Mouse (Mus musculus): ENCODE results near the gene Pcdh19. TPM values are rescaled to one million over a fixed set of nuclear protein-coding genes. Genes with fewer than 3 reads are reported as not detected.

Pcdh19 gene
- polyA plus RNA-seq, 1 experiment = 0.51 TPM

- H3K27me3 ChIP-seq (ENCODE audit: control insufficient read depth, insufficient read depth, low read length) = peaks cover 18% of the 10 kb centered on the region; the same call in 1 of the 2 replicates
- TF ChIP-seq CTCF (IDR thresholded peaks at IDR 0.05; ENCODE audit: extremely low read depth, insufficient read length, insufficient replicate concordance, low read depth, low read length) = no peak
- TF ChIP-seq POLR2A (IDR thresholded peaks at IDR 0.05; ENCODE audit: low read depth, low read length) = no peak
Measured at GRCm38 (mm10) chrX:133687666-133688151, 1.1 kb downstream of the Pcdh19 start.

GRCm38 (mm10) chrX:133686533-133687311, 2.1 kb downstream of the Pcdh19 start:
- WGBS = 16% methylated on average over 55 of the region's 55 CpGs
- H3K27ac ChIP-seq (ENCODE audit: insufficient read depth, low read depth, low read length) = no peak overlapping the region
- no peaks in the 10 kb centered on the region for H3K4me1 ChIP-seq (ENCODE audit: control insufficient read depth, insufficient read depth, insufficient read length, low read length)
- peaks cover 18% of the 10 kb centered on the region; the same call in 1 of the 2 replicates for H3K27me3 ChIP-seq (ENCODE audit: control insufficient read depth, insufficient read depth, low read length)
- peak overlapping the region; percentile 91 for H3K4me3 ChIP-seq (ENCODE audit: low read depth, low read length)
- TF ChIP-seq CTCF (IDR thresholded peaks at IDR 0.05; ENCODE audit: extremely low read depth, insufficient read length, insufficient replicate concordance, low read depth, low read length) (no peak), POLR2A (IDR thresholded peaks at IDR 0.05; ENCODE audit: low read depth, low read length) (no peak)
- H3K36me3 ChIP-seq (ENCODE audit: control insufficient read depth, insufficient read depth, low read length) = no peaks in the 10 kb centered on the region

More at GRCm38 (mm10) chrX:133687666-133688151, 1.1 kb downstream of the Pcdh19 start:
- Histone ChIP-seq H3K4me3 (ENCODE audit: low read depth, low read length) (peak overlapping the region; percentile 91), H3K27ac (ENCODE audit: insufficient read depth, low read depth, low read length) (no peak overlapping the region), H3K4me1 (ENCODE audit: control insufficient read depth, insufficient read depth, insufficient read length, low read length) (no peaks in the 10 kb centered on the region), H3K36me3 (ENCODE audit: control insufficient read depth, insufficient read depth, low read length) (no peaks in the 10 kb centered on the region)
- 8% methylated on average over 36 of the region's 37 CpGs for WGBS

GRCm38 (mm10) chrX:133685572-133685971, 3.2 kb downstream of the Pcdh19 start:
- no peaks in the 10 kb centered on the region for H3K4me1 ChIP-seq (ENCODE audit: control insufficient read depth, insufficient read depth, insufficient read length, low read length)
- no peaks in the 10 kb centered on the region for H3K36me3 ChIP-seq (ENCODE audit: control insufficient read depth, insufficient read depth, low read length)
- 49% methylated on average over 12 of the region's 12 CpGs for WGBS
- TF ChIP-seq CTCF (IDR thresholded peaks at IDR 0.05; ENCODE audit: extremely low read depth, insufficient read length, insufficient replicate concordance, low read depth, low read length) (no peak), POLR2A (IDR thresholded peaks at IDR 0.05; ENCODE audit: low read depth, low read length) (no peak)
- H3K4me3 ChIP-seq (ENCODE audit: low read depth, low read length) = no peak overlapping the region
- no peak overlapping the region for H3K27ac ChIP-seq (ENCODE audit: insufficient read depth, low read depth, low read length)
- H3K27me3 ChIP-seq (ENCODE audit: control insufficient read depth, insufficient read depth, low read length) = peaks cover 18% of the 10 kb centered on the region; the same call in 1 of the 2 replicates

GRCm38 (mm10) chrX:133683961-133684360, 4.8 kb downstream of the Pcdh19 start:
- H3K27ac ChIP-seq (ENCODE audit: insufficient read depth, low read depth, low read length) = no peak overlapping the region
- 54% methylated on average over 3 of the region's 3 CpGs for WGBS
- H3K4me1 ChIP-seq (ENCODE audit: control insufficient read depth, insufficient read depth, insufficient read length, low read length) = no peaks in the 10 kb centered on the region
- TF ChIP-seq CTCF (IDR thresholded peaks at IDR 0.05; ENCODE audit: extremely low read depth, insufficient read length, insufficient replicate concordance, low read depth, low read length) (no peak), POLR2A (IDR thresholded peaks at IDR 0.05; ENCODE audit: low read depth, low read length) (no peak)
- no peaks in the 10 kb centered on the region for H3K36me3 ChIP-seq (ENCODE audit: control insufficient read depth, insufficient read depth, low read length)
- H3K4me3 ChIP-seq (ENCODE audit: low read depth, low read length) = no peak overlapping the region
- H3K27me3 ChIP-seq (ENCODE audit: control insufficient read depth, insufficient read depth, low read length) = peaks cover 18% of the 10 kb centered on the region; the same call in 1 of the 2 replicates

GRCm38 (mm10) chrX:133675121-133675520, 13.7 kb downstream of the Pcdh19 start:
- WGBS = 13% methylated on average over 2 of the region's 2 CpGs
- Histone ChIP-seq H3K27ac (ENCODE audit: insufficient read depth, low read depth, low read length) (no peak overlapping the region), H3K27me3 (ENCODE audit: control insufficient read depth, insufficient read depth, low read length) (no peaks in the 10 kb centered on the region), H3K36me3 (ENCODE audit: control insufficient read depth, insufficient read depth, low read length) (no peaks in the 10 kb centered on the region), H3K4me3 (ENCODE audit: low read depth, low read length) (no peak overlapping the region), H3K4me1 (ENCODE audit: control insufficient read depth, insufficient read depth, insufficient read length, low read length) (no peaks in the 10 kb centered on the region)
- TF ChIP-seq CTCF (IDR thresholded peaks at IDR 0.05; ENCODE audit: extremely low read depth, insufficient read length, insufficient replicate concordance, low read depth, low read length) (no peak), POLR2A (IDR thresholded peaks at IDR 0.05; ENCODE audit: low read depth, low read length) (no peak)

- 38% methylated on average over 3 of the region's 3 CpGs for WGBS
- TF ChIP-seq CTCF (IDR thresholded peaks at IDR 0.05; ENCODE audit: extremely low read depth, insufficient read length, insufficient replicate concordance, low read depth, low read length) (no peak), POLR2A (IDR thresholded peaks at IDR 0.05; ENCODE audit: low read depth, low read length) (no peak)
- no peaks in the 10 kb centered on the region for H3K27me3 ChIP-seq (ENCODE audit: control insufficient read depth, insufficient read depth, low read length)
- H3K4me1 ChIP-seq (ENCODE audit: control insufficient read depth, insufficient read depth, insufficient read length, low read length) = no peaks in the 10 kb centered on the region
- no peak overlapping the region for H3K27ac ChIP-seq (ENCODE audit: insufficient read depth, low read depth, low read length)
- H3K4me3 ChIP-seq (ENCODE audit: low read depth, low read length) = no peak overlapping the region
- no peaks in the 10 kb centered on the region for H3K36me3 ChIP-seq (ENCODE audit: control insufficient read depth, insufficient read depth, low read length)
Measured at GRCm38 (mm10) chrX:133673796-133674195, 15.0 kb downstream of the Pcdh19 start.

GRCm38 (mm10) chrX:133660111-133660510, 28.7 kb downstream of the Pcdh19 start:
- TF ChIP-seq CTCF (IDR thresholded peaks at IDR 0.05; ENCODE audit: extremely low read depth, insufficient read length, insufficient replicate concordance, low read depth, low read length) = no peak
- TF ChIP-seq POLR2A (IDR thresholded peaks at IDR 0.05; ENCODE audit: low read depth, low read length) = no peak
- H3K27me3 ChIP-seq (ENCODE audit: control insufficient read depth, insufficient read depth, low read length) = no peaks in the 10 kb centered on the region
- no peaks in the 10 kb centered on the region for H3K36me3 ChIP-seq (ENCODE audit: control insufficient read depth, insufficient read depth, low read length)
- WGBS = 48% methylated on average over 5 of the region's 5 CpGs
- H3K27ac ChIP-seq (ENCODE audit: insufficient read depth, low read depth, low read length) = no peak overlapping the region
- no peak overlapping the region for H3K4me3 ChIP-seq (ENCODE audit: low read depth, low read length)
- no peaks in the 10 kb centered on the region for H3K4me1 ChIP-seq (ENCODE audit: control insufficient read depth, insufficient read depth, insufficient read length, low read length)
